Mouse (Mus musculus): ENCODE data around the gene Gucy2g. TPM values are rescaled to one million over a fixed set of nuclear protein-coding genes. Genes with fewer than 3 reads are reported as not detected.

Gene Gucy2g
- polyA plus RNA-seq, 1 experiment from 2014 or later: not detected

DNA sequence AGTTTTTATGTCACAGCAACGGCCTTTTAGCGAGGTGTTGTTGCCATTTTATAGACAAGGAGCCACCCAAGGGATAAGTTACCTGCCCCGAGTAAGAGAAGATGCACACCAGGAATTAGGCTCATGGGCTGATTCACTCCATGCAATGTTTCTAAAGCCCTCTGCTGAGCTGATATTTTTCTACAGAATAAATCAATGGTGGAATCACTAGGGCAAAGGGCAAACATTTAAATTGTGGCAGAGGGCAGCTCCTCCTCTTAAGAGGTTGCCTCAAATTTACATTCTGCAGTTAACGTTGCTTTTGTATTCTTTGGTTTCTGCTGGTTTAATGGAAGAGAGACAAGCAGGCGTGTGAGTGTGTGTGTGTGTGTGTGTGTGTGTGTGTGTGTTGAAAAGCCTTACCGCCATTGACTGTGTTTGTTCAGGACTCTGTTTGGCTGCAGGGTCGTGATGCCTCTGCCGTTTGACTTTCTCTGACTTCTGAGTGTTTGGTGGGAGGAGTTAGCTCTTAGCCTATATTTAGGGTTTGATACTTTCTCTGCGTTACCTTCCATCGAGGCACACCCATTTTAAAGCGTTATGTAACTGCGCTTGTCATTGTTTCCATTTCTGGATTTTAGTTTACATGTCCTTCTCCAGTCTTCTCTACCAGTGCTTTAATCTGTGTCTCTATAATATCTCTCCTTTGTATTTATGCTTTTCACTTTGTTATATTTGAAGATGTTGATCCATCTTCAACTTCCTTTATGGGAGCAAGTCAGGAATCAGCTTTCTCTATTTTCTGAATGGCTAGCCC is 19.6 kb upstream of the Gucy2g start:
- 61% methylated on average over 12 of the region's 12 CpGs for WGBS (ENCODE audit: insufficient replicate concordance)

DNA sequence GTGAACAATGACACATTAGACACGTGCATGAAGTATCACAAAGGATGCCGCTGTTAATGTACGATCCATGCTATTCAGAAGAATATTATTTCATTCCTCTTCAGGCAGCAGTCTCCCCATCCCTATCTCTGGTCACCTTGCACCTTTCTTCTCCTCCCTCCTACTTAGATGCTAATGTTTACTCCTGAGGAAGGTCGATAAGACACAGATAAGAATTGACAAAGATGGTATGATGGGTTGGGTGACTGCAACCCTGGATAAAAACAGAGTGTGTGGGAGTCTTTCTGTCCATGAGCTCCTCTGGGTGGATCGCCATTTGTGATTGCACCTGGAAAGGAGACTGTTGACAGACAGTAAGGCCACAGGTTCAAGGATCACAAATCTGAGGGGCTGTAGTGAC is 17.5 kb upstream of the Gucy2g start:
- Histone ChIP-seq H3K9ac (no peak overlapping the region), H3K4me3 (replicated peaks) (no peak overlapping the region), H3K4me2 (peak overlapping the region; percentile 25; the same call in 1 of the 2 replicates), H3K4me1 (replicated peaks) (peaks cover 83% of the 10 kb centered on the region), H3K27me3 (no peaks in the 10 kb centered on the region), H3K27ac (replicated peaks) (peak overlapping the region; percentile 71; the same call in 1 of the 2 replicates), H3K36me3 (replicated peaks) (peaks cover 14% of the 10 kb centered on the region), H3K9me3 (replicated peaks) (no peaks in the 10 kb centered on the region)
- 49% methylated on average over 5 of the region's 5 CpGs for WGBS (ENCODE audit: insufficient replicate concordance)
- no peak for ATAC-seq (ENCODE audit: insufficient read depth)

More for the DNA sequence above, 19.6 kb upstream of the Gucy2g start:
- Histone ChIP-seq H3K9me3 (replicated peaks) (no peaks in the 10 kb centered on the region), H3K27me3 (no peaks in the 10 kb centered on the region), H3K36me3 (replicated peaks) (peaks cover 17% of the 10 kb centered on the region), H3K4me2 (peak overlapping the region; percentile 33), H3K9ac (no peak overlapping the region), H3K4me1 (replicated peaks) (peaks cover 80% of the 10 kb centered on the region), H3K27ac (replicated peaks) (peak overlapping the region; percentile 53), H3K4me3 (replicated peaks) (no peak overlapping the region)
- ATAC-seq (ENCODE audit: insufficient read depth): no peak

DNA sequence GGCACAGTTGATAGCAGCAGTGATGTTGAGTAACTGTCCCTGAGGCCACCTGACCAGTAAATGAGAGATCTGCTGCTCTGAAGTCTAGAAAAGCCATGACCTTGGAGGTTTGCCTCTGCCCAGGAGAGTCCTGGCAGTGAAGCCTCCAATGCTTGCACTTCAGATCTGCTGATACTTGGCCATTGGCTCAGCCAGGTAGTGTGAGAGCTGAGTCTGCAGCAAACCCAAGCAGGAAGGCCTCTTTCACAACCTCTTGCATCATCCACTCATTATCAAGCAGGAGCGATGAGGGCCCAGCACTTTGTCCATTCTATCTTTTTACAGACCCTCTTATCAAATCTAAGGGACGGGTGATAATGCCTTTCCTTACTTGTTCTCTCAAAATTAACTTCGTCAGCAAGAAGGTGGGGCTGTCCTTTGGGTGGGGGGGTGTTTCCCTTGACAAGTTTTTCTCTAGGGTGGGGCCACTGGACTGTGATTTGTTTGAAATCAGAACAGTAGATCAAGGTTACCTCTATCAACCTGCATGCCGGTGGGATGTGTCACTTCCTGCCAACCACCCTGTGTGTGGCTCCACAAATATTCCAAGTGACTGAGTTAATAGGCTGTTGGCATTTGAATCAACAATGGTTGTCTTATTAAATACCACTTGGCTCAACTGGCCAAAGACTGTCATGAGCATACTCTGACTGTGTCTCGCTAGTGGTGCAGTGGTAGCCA is 16.8 kb upstream of the Gucy2g start:
- peak; percentile 13; the same call in 1 of the 2 replicates for ATAC-seq (ENCODE audit: insufficient read depth)
- 30% methylated on average over 5 of the region's 5 CpGs for WGBS (ENCODE audit: insufficient replicate concordance)
- peaks cover 90% of the 10 kb centered on the region for H3K4me1 ChIP-seq (replicated peaks)

DNA sequence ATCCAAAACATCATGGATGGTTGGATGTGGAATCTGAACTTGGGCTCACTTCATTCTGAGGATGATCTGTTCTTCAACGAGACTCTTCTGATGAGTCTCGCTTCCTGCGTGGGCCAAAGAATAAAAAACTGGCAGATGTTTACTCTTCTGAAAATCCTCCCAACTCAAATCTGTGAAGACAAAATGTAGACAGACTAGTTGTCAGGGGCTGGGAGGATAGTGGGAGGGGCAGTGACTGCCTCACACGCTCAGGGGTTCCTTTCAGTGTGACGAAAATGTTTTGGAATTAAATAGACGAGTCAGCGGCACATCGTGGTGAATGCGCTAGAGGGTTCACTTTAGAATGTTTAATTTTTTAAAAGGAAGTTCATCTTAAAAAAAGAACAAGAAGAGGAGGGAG is 15.1 kb upstream of the Gucy2g start:
- peaks cover 78% of the 10 kb centered on the region for H3K4me1 ChIP-seq (replicated peaks)

More for the DNA sequence above, 16.8 kb upstream of the Gucy2g start:
- H3K27me3 ChIP-seq: no peaks in the 10 kb centered on the region
- no peak overlapping the region for H3K9ac ChIP-seq
- no peaks in the 10 kb centered on the region for H3K9me3 ChIP-seq (replicated peaks)
- peak overlapping the region; percentile 71 for H3K27ac ChIP-seq (replicated peaks)
- 0 out of 2 replicates have a peak overlapping the region, but pooled peaks have one; percentile 25 for H3K4me2 ChIP-seq
- H3K36me3 ChIP-seq (replicated peaks): peaks cover 14% of the 10 kb centered on the region
- no peak overlapping the region for H3K4me3 ChIP-seq (replicated peaks)

DNA sequence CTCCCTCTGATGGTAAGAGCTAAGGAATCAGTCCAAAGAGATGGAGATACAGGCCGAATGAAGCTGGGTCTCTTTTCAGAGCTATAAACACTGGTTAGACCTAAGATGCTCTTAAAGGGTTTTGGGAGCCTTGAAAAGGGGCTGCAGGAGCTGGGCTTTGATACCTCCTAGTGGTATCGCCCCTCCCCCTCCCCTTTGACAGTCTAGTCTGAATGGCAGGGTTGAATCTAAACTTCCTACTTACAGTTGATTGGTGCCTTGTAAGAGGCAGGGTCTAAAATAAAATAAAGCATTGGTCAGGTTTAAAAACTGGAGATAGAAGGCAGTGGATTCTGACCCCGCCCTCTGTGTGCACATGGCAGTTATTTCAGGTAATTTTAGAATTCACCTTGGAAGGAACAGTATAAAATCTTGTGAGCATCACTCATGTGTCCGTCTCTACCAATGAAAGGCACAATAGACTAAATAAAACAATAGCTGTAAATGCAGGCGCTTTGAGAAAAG is 13.5 kb upstream of the Gucy2g start:
- peak; percentile 47 for ATAC-seq (ENCODE audit: insufficient read depth)
- H3K4me3 ChIP-seq (replicated peaks): peak overlapping the region; percentile 77
- peaks cover 8% of the 10 kb centered on the region; the same call in 1 of the 2 replicates for H3K36me3 ChIP-seq (replicated peaks)
- 5% methylated on average over 5 of the region's 5 CpGs for WGBS (ENCODE audit: insufficient replicate concordance)
- peaks cover 77% of the 10 kb centered on the region for H3K4me1 ChIP-seq (replicated peaks)
- peak overlapping the region; percentile 88 for H3K4me2 ChIP-seq
- peak overlapping the region; percentile 90 for H3K27ac ChIP-seq (replicated peaks)
- no peaks in the 10 kb centered on the region for H3K27me3 ChIP-seq
- no peaks in the 10 kb centered on the region for H3K9me3 ChIP-seq (replicated peaks)
- H3K9ac ChIP-seq: peak overlapping the region; percentile 84

More for the DNA sequence above, 15.1 kb upstream of the Gucy2g start:
- Histone ChIP-seq H3K36me3 (replicated peaks) (peaks cover 8% of the 10 kb centered on the region; the same call in 1 of the 2 replicates), H3K4me3 (replicated peaks) (no peak overlapping the region), H3K9ac (no peak overlapping the region), H3K4me2 (no peak overlapping the region), H3K9me3 (replicated peaks) (no peaks in the 10 kb centered on the region), H3K27me3 (no peaks in the 10 kb centered on the region), H3K27ac (replicated peaks) (peak overlapping the region; percentile 6; the same call in 1 of the 2 replicates)
- ATAC-seq (ENCODE audit: insufficient read depth): no peak
- 67% methylated on average over 9 of the region's 9 CpGs for WGBS (ENCODE audit: insufficient replicate concordance)

DNA sequence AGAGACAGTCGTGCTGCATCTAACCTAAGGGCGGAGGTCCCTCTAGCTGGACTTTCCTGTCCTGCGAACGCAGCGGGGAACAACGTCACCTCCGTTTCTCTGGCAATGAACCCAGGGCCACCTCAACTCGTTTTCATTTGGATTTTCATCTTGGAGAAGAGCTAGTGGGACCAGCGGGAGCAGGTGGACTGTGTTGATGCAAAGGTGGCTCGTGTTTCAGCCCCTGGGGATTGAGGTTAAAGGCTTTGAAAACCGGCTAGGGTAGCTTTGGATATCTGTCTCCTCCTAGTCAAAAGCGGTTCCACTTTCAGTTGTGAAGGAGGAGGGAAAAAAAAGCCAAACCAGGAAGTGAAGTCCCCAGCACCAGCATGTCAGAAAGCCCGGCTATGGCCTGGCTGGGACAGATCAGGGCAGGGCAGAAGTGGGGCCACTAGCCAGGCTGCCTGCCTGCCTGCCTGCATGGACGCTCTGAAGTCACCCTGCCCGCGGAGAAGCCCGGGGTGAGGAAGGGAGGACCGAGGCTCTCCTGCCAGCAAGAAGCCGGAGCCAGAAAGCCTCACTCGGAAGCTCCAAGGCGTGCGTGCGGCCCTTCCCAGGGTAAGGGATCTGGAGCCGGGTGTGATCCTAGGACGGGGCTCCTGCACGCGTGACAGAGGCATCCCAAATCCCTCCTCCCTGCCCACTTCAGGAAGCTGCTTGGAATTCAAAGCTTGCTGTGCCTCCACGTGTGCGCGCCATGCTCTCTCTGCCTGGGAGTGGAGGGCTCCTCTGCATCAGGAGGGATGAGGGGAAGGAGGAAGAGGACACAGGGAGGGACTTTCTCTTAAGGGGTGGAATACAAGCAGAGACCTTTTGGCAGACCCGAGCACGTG is 12.8 kb upstream of the Gucy2g start:
- 0% methylated on average over 32 of the region's 32 CpGs for WGBS (ENCODE audit: insufficient replicate concordance)
- Histone ChIP-seq H3K4me3 (replicated peaks) (peak overlapping the region; percentile 77), H3K4me1 (replicated peaks) (peaks cover 69% of the 10 kb centered on the region), H3K4me2 (peak overlapping the region; percentile 88), H3K36me3 (replicated peaks) (0 out of 2 replicates have a peak, but pooled peaks cover 8% of the 10 kb centered on the region), H3K9ac (peak overlapping the region; percentile 84), H3K27me3 (no peaks in the 10 kb centered on the region), H3K9me3 (replicated peaks) (no peaks in the 10 kb centered on the region), H3K27ac (replicated peaks) (peak overlapping the region; percentile 90)
- ATAC-seq (ENCODE audit: insufficient read depth): peak; percentile 62

DNA sequence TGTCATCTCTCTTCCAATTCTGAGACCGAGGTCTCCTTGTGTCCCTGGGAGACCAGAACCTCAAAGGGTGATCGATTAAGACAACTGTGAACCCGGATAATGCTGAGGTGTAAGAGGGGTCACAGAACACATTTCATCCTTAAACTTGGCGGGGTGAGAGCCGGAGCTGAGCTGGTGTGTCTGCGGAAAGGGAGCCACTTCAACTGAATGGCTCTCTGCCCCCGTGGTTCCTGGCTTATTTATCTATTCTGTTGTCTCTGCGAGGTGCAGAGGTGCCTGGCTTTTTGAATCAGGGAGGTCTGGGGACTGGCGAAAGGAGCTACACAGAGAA is 12.2 kb upstream of the Gucy2g start:
- H3K4me3 ChIP-seq (replicated peaks): peak overlapping the region; percentile 77
- peak overlapping the region; percentile 84 for H3K9ac ChIP-seq
- peak overlapping the region; percentile 88 for H3K4me2 ChIP-seq
- peaks cover 66% of the 10 kb centered on the region for H3K4me1 ChIP-seq (replicated peaks)
- 0 out of 2 replicates have a peak, but pooled peaks cover 8% of the 10 kb centered on the region for H3K36me3 ChIP-seq (replicated peaks)
- no peak for ATAC-seq (ENCODE audit: insufficient read depth)
- H3K27ac ChIP-seq (replicated peaks): peak overlapping the region; percentile 90
- H3K27me3 ChIP-seq: no peaks in the 10 kb centered on the region
- no peaks in the 10 kb centered on the region for H3K9me3 ChIP-seq (replicated peaks)
- WGBS (ENCODE audit: insufficient replicate concordance): 0% methylated on average over 9 of the region's 9 CpGs

DNA sequence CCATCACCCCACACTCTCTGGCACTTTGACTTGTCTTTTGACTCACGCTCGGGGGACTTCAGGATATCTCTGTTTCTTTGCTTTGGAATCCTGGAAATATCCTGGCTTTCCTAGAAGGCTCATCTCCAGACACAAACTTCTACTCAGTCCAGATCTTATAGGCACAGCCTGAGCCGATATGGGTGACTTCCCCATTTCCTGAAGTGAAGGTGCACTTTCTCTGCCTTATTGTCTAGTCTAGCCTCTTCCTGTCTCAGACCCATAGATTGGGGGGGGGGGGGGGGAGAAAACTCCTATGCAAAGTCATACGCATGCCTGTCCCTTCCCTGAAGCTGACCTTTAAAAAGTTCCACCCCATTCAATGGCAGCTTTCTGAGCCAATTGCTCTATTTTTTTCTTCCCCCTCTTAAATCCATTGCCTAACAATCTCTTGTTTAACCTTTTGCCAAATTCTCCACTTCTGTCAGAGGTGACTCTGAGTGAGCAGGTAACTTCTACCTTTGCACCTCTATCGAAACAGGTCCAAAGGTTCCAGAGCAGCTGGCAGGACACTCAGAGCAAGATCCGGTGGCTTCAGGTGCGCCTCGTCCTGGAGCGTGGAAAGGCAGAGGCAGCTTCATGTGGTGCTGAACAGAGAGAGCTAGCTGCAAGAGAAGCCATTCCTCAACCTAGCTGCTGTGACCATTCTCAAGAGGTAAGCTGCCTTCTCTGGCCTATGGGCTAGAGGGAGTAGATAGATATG is 10.5 kb upstream of the Gucy2g start, which contains the start of gene Acsl5:
Acsl5 (plus strand) TSS at position 556 of the 742 bp plus-strand sequence.
- 70% methylated on average over 9 of the region's 9 CpGs for WGBS (ENCODE audit: insufficient replicate concordance)
- peak within 1 kb of the TSS; percentile 88; the same call in 1 of the 2 replicates for H3K4me2 ChIP-seq

DNA sequence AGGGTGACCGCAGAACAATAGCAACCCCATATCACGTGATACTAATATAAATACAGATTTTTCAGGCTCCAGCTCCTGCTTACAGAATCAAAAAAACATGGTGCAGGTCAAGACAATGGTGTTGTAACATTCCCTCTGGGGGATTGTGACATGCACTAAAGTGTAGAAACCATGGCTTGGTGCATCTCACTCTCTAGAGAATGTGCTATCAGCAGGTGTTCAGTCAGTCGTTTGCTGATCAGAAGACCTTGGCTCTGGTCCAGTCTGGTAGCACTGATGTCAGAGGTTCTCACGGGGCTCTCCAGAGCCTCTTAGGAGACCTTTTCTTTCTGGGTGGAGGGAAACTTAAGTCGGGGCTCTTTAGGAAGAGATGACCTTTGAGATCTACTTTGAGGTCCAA is 9.4 kb upstream of the Gucy2g start:
- no peak overlapping the region for H3K9ac ChIP-seq
- no peak for ATAC-seq (ENCODE audit: insufficient read depth)
- no peak overlapping the region for H3K27ac ChIP-seq (replicated peaks)
- H3K36me3 ChIP-seq (replicated peaks): no peaks in the 10 kb centered on the region
- H3K4me3 ChIP-seq (replicated peaks): no peak overlapping the region
- H3K27me3 ChIP-seq: no peaks in the 10 kb centered on the region
- 62% methylated on average over 5 of the region's 5 CpGs for WGBS (ENCODE audit: insufficient replicate concordance)
- H3K4me1 ChIP-seq (replicated peaks): peaks cover 53% of the 10 kb centered on the region
- H3K4me2 ChIP-seq: no peak overlapping the region
- no peaks in the 10 kb centered on the region for H3K9me3 ChIP-seq (replicated peaks)

More for the DNA sequence above, 10.5 kb upstream of the Gucy2g start, which contains the start of gene Acsl5:
- Histone ChIP-seq H3K9me3 (replicated peaks) (no peaks in the 10 kb centered on the region), H3K4me1 (replicated peaks) (peaks cover 60% of the 10 kb centered on the region), H3K4me3 (replicated peaks) (peak within 1 kb of the TSS; percentile 77), H3K27ac (replicated peaks) (peak within 1 kb of the TSS; percentile 58), H3K27me3 (no peaks in the 10 kb centered on the region), H3K36me3 (replicated peaks) (0 out of 2 replicates have a peak, but pooled peaks cover 2% of the 10 kb centered on the region), H3K9ac (no peak within 1 kb of the TSS)
- no peak for ATAC-seq (ENCODE audit: insufficient read depth)

Measured in liver, embryonic 15.5 days (tissue).